Mouse (Mus musculus) embryonic facial prominence, embryonic 11.5 days (tissue): Measurements from ENCODE around the gene Fhad1. TPM values are rescaled to one million over a fixed set of nuclear protein-coding genes. Genes with fewer than 3 reads are reported as not detected.
"Not testable (repeated sequence)": the region's sequence is repeated elsewhere in the genome, so short reads cannot be mapped to it uniquely, and the experiment has no call there.

Experiments used
- ATAC-seq: fragments of 200-750 bp; cut with Nextera tagmentation; replicated peaks from 2 replicates; pipeline ENCODE4 v1.8.0; 2017; ENCODE audit warnings: low read depth; ENCODE audit not compliant: insufficient number of reproducible peaks, low FRiP score, low TSS enrichment
- DNase-seq: peaks from one replicate; pipeline ENCODE4 v3.0.0-alpha.2; 2015; ENCODE audit warnings: low spot score
- H3K27ac ChIP-seq: fragments of 300-500 bp; sonication (generic); replicated peaks from 2 replicates; pipeline ENCODE4 v1.5.1; 2014; ENCODE audit warnings: mild to moderate bottlenecking, low read depth, low read length, control low read depth
- H3K27me3 ChIP-seq: fragments of 300-500 bp; sonication (generic); 2 replicates; pipeline ENCODE4 v1.6.1; 2014; ENCODE audit warnings: mild to moderate bottlenecking, low read length, moderate library complexity, mixed read lengths; ENCODE audit not compliant: control insufficient read depth, insufficient read depth
- H3K36me3 ChIP-seq: fragments of 300-500 bp; sonication (generic); replicated peaks from 2 replicates; pipeline ENCODE4 v1.6.1; 2014; ENCODE audit warnings: low read depth, mild to moderate bottlenecking, low read length, moderate library complexity, mixed read lengths; ENCODE audit not compliant: control insufficient read depth, insufficient read depth
- H3K4me1 ChIP-seq: fragments of 300-500 bp; sonication (generic); 2 replicates; pipeline ENCODE4 v1.6.1; 2014; ENCODE audit warnings: low read length, mixed read lengths; ENCODE audit not compliant: control insufficient read depth, insufficient read depth
- H3K4me2 ChIP-seq: fragments of 300-500 bp; sonication (generic); 2 replicates; pipeline ENCODE4 v1.6.1; 2014; ENCODE audit warnings: low read depth, mild to moderate bottlenecking, control low read depth, low read length, moderate library complexity
- H3K4me3 ChIP-seq: fragments of 300-500 bp; sonication (generic); 2 replicates; pipeline ENCODE4 v1.5.1; 2014; ENCODE audit warnings: low read depth, low read length, control low read depth
- H3K9ac ChIP-seq: fragments of 300-500 bp; sonication (generic); replicated peaks from 2 replicates; pipeline ENCODE4 v1.6.1; 2014; ENCODE audit warnings: mild to moderate bottlenecking, control low read depth, low read length
- H3K9me3 ChIP-seq: fragments of 300-500 bp; sonication (generic); replicated peaks from 2 replicates; pipeline ENCODE4 v1.6.1; 2016; ENCODE audit warnings: mild to moderate bottlenecking, low read length, inconsistent platforms, mixed read lengths; ENCODE audit not compliant: control insufficient read depth
- WGBS: fragments of 180-500 bp; shearing (Covaris S2); extraction: QIAGEN DNeasy Blood & Tissue Kit; methylation state at CpG from one replicate; pipeline ENCODE4 v1.1.7; 2014; 5-methylcytosine and 5-hydroxymethylcytosine counted together
- polyA plus RNA-seq: library from polyadenylated mRNA; unstranded; fragments of >200 nt; fragmentation: Nextera tagmentation; extraction: Ambion mirVana; gene quantifications from 2 replicates; pipeline ENCODE4 v1.2.1, GENCODE M21; 2014

Fhad1 gene
- polyA plus RNA-seq, 1 experiment from 2014 or later = 0.94 TPM

DNA sequence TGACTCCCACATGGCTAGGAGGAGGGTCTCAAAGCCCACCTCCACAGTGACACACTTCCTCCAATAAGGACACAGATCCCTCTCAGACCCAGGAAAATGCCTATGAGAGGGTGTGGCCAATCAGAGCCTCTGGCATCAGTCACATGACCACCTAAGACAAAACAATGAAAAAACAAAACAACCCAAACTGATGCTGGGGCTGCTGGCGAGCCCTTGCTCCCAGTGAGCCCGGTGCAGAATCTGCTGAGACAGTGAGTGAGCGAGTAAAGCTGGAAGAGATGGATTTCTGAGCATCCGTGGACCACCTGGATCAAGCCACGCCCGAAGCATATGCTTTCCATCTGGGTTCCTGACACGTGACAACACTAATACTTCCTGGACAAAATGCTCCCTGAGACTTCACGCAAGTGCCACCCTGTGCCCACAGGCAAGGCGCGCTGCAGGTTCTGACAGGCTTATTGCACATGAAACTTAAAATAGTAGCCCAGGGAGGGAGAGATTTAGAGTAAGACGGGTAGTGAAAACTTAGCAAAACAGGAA is 16.5 kb downstream of the Fhad1 start:
- peak overlapping the region; percentile 37; the same call in 1 of the 2 replicates for H3K9ac ChIP-seq
- no peaks in the 10 kb centered on the region for H3K36me3 ChIP-seq
- no peak overlapping the region for H3K27ac ChIP-seq
- peak overlapping the region; percentile 22; the same call in 1 of the 2 replicates for H3K4me3 ChIP-seq
- WGBS = 18% methylated on average over 11 of the region's 11 CpGs
- ATAC-seq = peak; percentile 69
- peak; percentile 43 for DNase-seq
- peak overlapping the region; percentile 37 for H3K4me2 ChIP-seq
- H3K9me3 ChIP-seq = no peaks in the 10 kb centered on the region
- H3K4me1 ChIP-seq = no peaks in the 10 kb centered on the region
- H3K27me3 ChIP-seq = no peaks in the 10 kb centered on the region

DNA sequence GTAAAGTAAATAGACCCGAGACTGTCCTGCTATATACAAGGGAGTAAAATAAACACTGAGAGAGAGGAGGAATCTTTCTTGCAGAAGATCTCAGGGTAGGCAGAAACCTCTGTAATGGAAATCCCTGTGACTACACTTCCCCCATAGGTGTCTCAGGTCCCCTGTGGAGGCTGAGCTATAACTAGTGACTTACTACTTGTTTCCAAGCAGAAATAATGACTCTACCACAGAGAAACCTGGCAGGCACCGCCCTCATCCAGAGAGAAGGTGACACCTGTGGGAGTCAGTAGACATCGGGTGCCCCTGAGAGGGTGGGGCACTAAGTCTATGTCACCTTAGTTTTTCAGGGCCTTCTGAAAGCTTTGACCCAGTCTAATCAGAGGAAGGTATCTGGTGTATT is 18.0 kb downstream of the Fhad1 start:
- DNase-seq = no peak
- no peak overlapping the region for H3K27ac ChIP-seq
- H3K9ac ChIP-seq = no peak overlapping the region
- H3K36me3 ChIP-seq = no peaks in the 10 kb centered on the region
- H3K4me3 ChIP-seq = no peak overlapping the region
- ATAC-seq = no peak
- 79% methylated on average over 3 of the region's 3 CpGs for WGBS
- H3K4me2 ChIP-seq = no peak overlapping the region
- no peaks in the 10 kb centered on the region for H3K9me3 ChIP-seq
- no peaks in the 10 kb centered on the region for H3K4me1 ChIP-seq
- no peaks in the 10 kb centered on the region for H3K27me3 ChIP-seq

DNA sequence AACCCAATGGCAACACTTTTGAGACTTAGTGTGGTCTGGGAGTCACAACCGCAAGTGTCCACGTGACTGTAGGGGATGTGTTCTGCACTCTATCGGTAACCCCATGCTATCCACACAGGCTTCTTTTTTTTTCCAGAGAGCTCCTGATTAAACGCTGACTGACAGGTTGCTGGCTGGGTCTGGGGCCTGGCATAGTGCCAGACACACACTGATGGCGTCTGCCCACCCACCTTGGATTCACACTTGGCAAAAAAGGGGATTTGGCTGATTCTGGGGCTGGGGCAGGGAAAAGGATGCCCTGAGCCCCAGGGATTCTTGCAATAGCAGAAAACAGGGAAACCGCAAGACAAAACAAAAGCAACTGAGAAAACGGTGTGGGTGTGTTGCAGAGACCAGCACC is 18.8 kb downstream of the Fhad1 start:
- H3K4me3 ChIP-seq = no peak overlapping the region
- ATAC-seq (no peak), DNase-seq (no peak)
- no peak overlapping the region for H3K9ac ChIP-seq
- H3K27me3 ChIP-seq = no peaks in the 10 kb centered on the region
- no peaks in the 10 kb centered on the region for H3K36me3 ChIP-seq
- no peak overlapping the region for H3K4me2 ChIP-seq
- H3K9me3 ChIP-seq = no peaks in the 10 kb centered on the region
- 75% methylated on average over 7 of the region's 7 CpGs for WGBS
- no peak overlapping the region for H3K27ac ChIP-seq
- H3K4me1 ChIP-seq = no peaks in the 10 kb centered on the region

DNA sequence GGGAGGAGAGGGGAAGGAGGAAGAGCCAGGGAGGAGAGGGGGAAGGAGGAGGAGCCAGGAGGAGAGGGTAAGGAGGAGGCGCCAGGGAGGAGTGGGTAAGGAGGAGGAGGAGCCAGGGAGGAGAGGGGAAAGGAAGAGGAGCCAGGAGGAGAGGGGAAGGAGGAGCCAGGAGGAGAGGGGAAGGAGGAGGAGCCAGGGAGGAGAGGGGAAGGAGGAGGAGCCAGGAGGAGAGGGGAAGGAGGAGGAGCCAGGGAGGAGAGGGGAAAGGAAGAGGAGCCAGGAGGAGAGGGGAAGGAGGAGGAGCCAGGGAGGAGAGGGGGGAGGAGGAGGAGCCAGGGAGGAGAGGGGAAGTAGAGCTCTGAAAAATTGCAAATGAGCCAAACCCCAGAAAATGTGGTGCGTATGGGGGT is 20.8 kb downstream of the Fhad1 start:
- H3K27ac ChIP-seq, H3K27me3 ChIP-seq, H3K9me3 ChIP-seq, H3K4me2 ChIP-seq, H3K9ac ChIP-seq, H3K4me1 ChIP-seq, H3K4me3 ChIP-seq, ATAC-seq, DNase-seq, H3K36me3 ChIP-seq: not testable (repeated sequence)
- 31% methylated on average over 2 of the region's 2 CpGs for WGBS

DNA sequence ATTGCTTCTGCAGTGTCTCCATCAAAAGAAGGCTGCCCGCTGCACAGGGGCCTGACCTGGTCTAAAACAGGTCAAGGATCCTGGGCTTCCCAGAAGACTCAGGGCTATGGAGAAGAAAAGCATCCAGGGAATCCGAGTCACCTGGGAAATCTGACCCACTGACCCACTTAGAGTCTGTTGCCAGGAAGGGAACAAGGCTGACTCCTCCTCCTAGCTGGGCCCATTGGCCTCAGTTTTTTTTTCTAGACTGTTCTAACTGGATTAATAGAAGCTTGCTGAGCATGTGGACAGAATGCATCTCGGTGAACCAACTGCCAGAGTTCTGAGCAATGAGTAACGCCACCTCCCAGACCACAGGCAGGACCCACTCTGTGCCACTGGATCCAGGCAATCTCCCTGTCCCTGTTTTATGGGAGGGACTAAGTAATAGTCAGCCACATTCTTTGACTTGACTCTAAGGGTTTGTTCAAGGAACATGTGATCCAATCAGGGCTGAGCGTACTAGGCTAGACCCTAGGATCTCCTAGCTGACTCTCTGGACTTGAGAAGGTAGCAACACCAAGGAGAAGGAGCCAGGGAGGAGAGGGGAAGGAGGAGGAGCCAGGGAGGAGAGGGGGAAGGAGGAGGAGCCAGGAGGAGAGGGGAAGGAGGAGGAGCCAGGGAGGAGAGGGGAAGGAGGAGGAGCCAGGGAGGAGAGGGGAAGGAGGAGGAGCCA is 21.4 kb downstream of the Fhad1 start:
- no peaks in the 10 kb centered on the region for H3K27me3 ChIP-seq
- ATAC-seq = no peak

DNA sequence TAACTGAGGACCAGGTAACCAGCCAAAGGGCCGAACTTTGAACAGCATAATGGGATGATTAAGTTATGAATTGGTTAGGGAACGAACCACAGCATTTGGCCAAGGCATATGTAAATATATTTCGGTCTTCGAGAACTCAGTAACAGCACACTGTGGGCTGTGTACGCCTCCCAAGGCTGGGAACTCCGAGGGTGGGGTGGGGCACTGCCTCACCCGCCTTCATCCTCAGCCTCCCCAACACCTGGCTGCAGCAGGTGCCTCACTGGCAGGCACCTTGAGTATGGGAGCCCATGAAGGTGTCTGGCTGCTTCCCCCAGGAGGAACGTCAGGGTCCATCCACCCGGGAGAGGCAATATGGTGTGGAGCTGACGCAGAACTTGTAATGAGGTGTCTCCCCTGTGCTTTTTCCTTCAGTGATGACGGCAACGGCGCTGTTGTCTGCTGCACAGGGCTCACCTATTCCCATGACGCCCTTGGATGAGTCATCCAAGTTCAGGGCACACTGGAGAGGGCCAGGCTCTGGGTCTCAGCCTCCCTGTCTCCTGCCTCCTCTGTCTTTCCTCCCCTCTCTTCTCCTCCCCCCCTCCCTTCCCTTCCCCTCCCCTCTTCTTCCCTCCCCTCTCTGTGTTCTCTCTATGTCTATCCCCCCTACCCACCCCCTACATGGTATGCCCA is 22.2 kb downstream of the Fhad1 start:
- DNase-seq (no peak), ATAC-seq (no peak)

More for the DNA sequence above, 21.4 kb downstream of the Fhad1 start:
- no peaks in the 10 kb centered on the region for H3K9me3 ChIP-seq
- no peak overlapping the region for H3K9ac ChIP-seq
- no peak for DNase-seq
- no peak overlapping the region for H3K27ac ChIP-seq
- H3K4me2 ChIP-seq = no peak overlapping the region
- no peak overlapping the region for H3K4me3 ChIP-seq
- WGBS = 74% methylated on average over 5 of the region's 5 CpGs
- H3K4me1 ChIP-seq = no peaks in the 10 kb centered on the region
- no peaks in the 10 kb centered on the region for H3K36me3 ChIP-seq

DNA sequence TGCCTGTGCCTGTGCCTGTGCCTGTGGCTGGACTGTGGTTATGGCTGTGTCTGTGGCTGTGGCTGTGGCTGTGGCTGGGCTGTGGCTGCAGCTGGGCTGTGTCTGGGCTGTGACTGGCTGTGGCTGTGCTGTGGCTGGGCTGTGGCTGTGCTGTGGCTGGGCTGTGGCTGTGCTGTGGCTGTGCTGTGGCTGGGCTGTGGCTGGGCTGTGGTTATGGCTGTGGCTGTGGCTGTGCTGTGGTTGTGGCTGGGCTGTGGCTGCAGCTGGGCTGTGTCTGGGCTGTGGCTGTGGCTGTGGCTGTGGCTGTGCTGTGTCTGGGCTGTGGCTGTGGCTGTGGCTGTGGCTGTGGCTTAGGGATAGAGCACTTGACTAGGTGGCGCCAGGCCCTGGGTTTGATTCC is 26.7 kb downstream of the Fhad1 start:
- Histone ChIP-seq H3K9ac (no peak overlapping the region), H3K4me2 (no peak overlapping the region), H3K36me3 (no peaks in the 10 kb centered on the region), H3K9me3 (no peaks in the 10 kb centered on the region), H3K4me3 (no peak overlapping the region), H3K27me3 (no peaks in the 10 kb centered on the region), H3K27ac (no peak overlapping the region), H3K4me1 (no peaks in the 10 kb centered on the region)
- WGBS = 92% methylated on average over 1 of the region's 1 CpGs
- ATAC-seq = no peak
- no peak for DNase-seq

More for the DNA sequence above, 22.2 kb downstream of the Fhad1 start:
- Histone ChIP-seq H3K27ac (no peak overlapping the region), H3K9ac (no peak overlapping the region), H3K4me1 (no peaks in the 10 kb centered on the region), H3K4me2 (no peak overlapping the region), H3K9me3 (no peaks in the 10 kb centered on the region), H3K4me3 (no peak overlapping the region), H3K27me3 (no peaks in the 10 kb centered on the region), H3K36me3 (no peaks in the 10 kb centered on the region)
- 86% methylated on average over 14 of the region's 14 CpGs for whole genome bisulfite sequencing

DNA sequence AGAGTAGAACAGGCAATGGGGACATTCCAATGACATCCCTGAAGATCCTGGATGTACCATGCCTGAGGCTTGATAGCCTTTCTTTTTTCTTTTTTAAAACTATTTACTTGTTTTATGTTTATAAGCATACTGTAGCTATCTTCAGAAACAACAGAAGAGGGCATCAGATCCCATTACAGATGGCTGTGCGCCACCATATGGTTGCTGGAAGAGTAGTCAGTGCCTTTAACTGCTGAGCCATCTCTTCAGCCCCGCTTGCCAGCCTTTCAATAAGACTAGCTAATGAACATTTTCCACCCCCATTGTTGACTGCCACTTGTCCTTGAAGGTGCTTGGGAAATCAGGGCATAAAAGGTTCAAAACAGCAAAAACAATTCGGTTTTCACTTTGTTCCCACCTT is 31.2 kb downstream of the Fhad1 start:
- DNase-seq = no peak

More for the DNA sequence above, 31.2 kb downstream of the Fhad1 start:
- H3K9me3 ChIP-seq = no peaks in the 10 kb centered on the region
- H3K4me1 ChIP-seq = no peaks in the 10 kb centered on the region
- no peak overlapping the region for H3K27ac ChIP-seq
- H3K27me3 ChIP-seq = no peaks in the 10 kb centered on the region
- no peaks in the 10 kb centered on the region for H3K36me3 ChIP-seq
- no peak for ATAC-seq
- H3K9ac ChIP-seq = no peak overlapping the region
- no peak overlapping the region for H3K4me3 ChIP-seq
- 67% methylated on average over 3 of the region's 3 CpGs for WGBS
- no peak overlapping the region for H3K4me2 ChIP-seq
